Mouse (Mus musculus): ENCODE measurements around the gene Klhl23. TPM values are rescaled to one million over a fixed set of nuclear protein-coding genes. Genes with fewer than 3 reads are reported as not detected.
A peak's percentile ranks its signal among the peaks of the same experiment; 100 is the strongest.

Klhl23 gene
- polyA plus RNA-seq, 1 experiment from 2014 or later = 120 TPM

DNA sequence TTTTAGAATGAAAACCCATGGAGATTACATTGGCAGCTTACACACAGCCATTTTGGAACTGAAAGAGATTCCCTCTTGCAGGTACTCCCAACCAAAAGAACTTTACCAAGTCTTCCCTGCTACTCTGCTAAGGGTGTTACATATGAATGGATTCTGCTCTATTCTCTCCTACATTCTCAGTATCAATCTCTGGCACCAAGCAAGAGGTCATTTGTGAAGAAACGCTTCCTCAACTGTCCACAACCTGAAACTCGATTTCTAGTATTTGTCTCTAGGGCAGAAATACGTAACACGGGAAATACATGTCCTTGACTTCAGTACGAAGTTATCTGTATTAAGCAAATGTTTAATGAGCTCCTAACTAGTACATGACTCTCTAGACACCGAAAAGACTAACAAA is 62.8 kb downstream of the Klhl23 start:
- Histone ChIP-seq H3K4me1 (ENCODE audit: control insufficient read depth, insufficient read depth, low read length) (0 out of 2 replicates have a peak, but pooled peaks cover 4% of the 10 kb centered on the region), H3K4me2 (ENCODE audit: low read depth, low read length) (peak overlapping the region; percentile 61), H3K4me3 (ENCODE audit: low read depth, low read length) (peak overlapping the region; percentile 52), H3K27me3 (ENCODE audit: control insufficient read depth, insufficient read depth, low read length) (no peaks in the 10 kb centered on the region), H3K9ac (replicated peaks; ENCODE audit: low read depth, low read length) (peak overlapping the region; percentile 59), H3K27ac (ENCODE audit: low read depth, low read length) (no peak overlapping the region), H3K36me3 (ENCODE audit: control insufficient read depth, insufficient read depth, low read length) (no peaks in the 10 kb centered on the region), H3K9me3 (ENCODE audit: control insufficient read depth, low read length) (no peaks in the 10 kb centered on the region)
- 65% methylated on average over 6 of the region's 6 CpGs for WGBS
- ATAC-seq (ENCODE audit: low read depth) = no peak

- Histone ChIP-seq H3K4me2 (ENCODE audit: low read depth, low read length) (peak overlapping the region; percentile 61), H3K27ac (ENCODE audit: low read depth, low read length) (0 out of 2 replicates have a peak overlapping the region, but pooled peaks have one; percentile 24), H3K4me3 (ENCODE audit: low read depth, low read length) (peak overlapping the region; percentile 52), H3K4me1 (ENCODE audit: control insufficient read depth, insufficient read depth, low read length) (0 out of 2 replicates have a peak, but pooled peaks cover 4% of the 10 kb centered on the region), H3K36me3 (ENCODE audit: control insufficient read depth, insufficient read depth, low read length) (no peaks in the 10 kb centered on the region), H3K27me3 (ENCODE audit: control insufficient read depth, insufficient read depth, low read length) (no peaks in the 10 kb centered on the region), H3K9me3 (ENCODE audit: control insufficient read depth, low read length) (no peaks in the 10 kb centered on the region), H3K9ac (replicated peaks; ENCODE audit: low read depth, low read length) (peak overlapping the region; percentile 59)
- ATAC-seq (ENCODE audit: low read depth) = peak; percentile 39; the same call in 1 of the 2 replicates
- 8% methylated on average over 12 of the region's 12 CpGs for WGBS
Measured at GRCm38 (mm10) chr2:69885050-69885449, 63.3 kb downstream of the Klhl23 start.

- Histone ChIP-seq H3K9ac (replicated peaks; ENCODE audit: low read depth, low read length) (peak within 1 kb of the TSS; percentile 59), H3K9me3 (ENCODE audit: control insufficient read depth, low read length) (no peaks in the 10 kb centered on the region), H3K27ac (ENCODE audit: low read depth, low read length) (0 out of 2 replicates have a peak within 1 kb of the TSS, but pooled peaks have one; percentile 24), H3K4me3 (ENCODE audit: low read depth, low read length) (peak within 1 kb of the TSS; percentile 52), H3K4me1 (ENCODE audit: control insufficient read depth, insufficient read depth, low read length) (0 out of 2 replicates have a peak, but pooled peaks cover 4% of the 10 kb centered on the region), H3K27me3 (ENCODE audit: control insufficient read depth, insufficient read depth, low read length) (no peaks in the 10 kb centered on the region), H3K4me2 (ENCODE audit: low read depth, low read length) (peak within 1 kb of the TSS; percentile 61), H3K36me3 (ENCODE audit: control insufficient read depth, insufficient read depth, low read length) (no peaks in the 10 kb centered on the region)
- 2% methylated on average over 45 of the region's 45 CpGs for WGBS
- ATAC-seq (ENCODE audit: low read depth) = peak; percentile 97
Measured at GRCm38 (mm10) chr2:69885451-69886305, 63.9 kb downstream of the Klhl23 start, which contains the start of gene Mettl5. Gene Mettl5 (minus strand): TSS chr2:69885615.

Other genes starting within 250 kb of the Klhl23 start
- gene Lrp2, start 235.9 kb upstream of the Klhl23 start, polyA plus RNA-seq (2014; fragmentation: Nextera tagmentation; extraction: Ambion mirVana) = 0.90 and 1.8 TPM in 2 replicates
- 31.2 and 31.9 TPM in 2 replicates for gene Bbs5, start 174.8 kb upstream of the Klhl23 start, polyA plus RNA-seq (2014; fragmentation: Nextera tagmentation; extraction: Ambion mirVana)
- gene Klhl41, start 151.8 kb upstream of the Klhl23 start, polyA plus RNA-seq (2014; fragmentation: Nextera tagmentation; extraction: Ambion mirVana) = 0.39 and 0.40 TPM in 2 replicates
- gene Fastkd1, start 108.4 kb upstream of the Klhl23 start, polyA plus RNA-seq (2014; fragmentation: Nextera tagmentation; extraction: Ambion mirVana) = 20.5 and 21.3 TPM in 2 replicates
- 92.3 and 111 TPM in 2 replicates for gene Ppig, start 99.4 kb upstream of the Klhl23 start, polyA plus RNA-seq (2014; fragmentation: Nextera tagmentation; extraction: Ambion mirVana)
- 2.3 and 3.3 TPM in 2 replicates for gene Ccdc173, start 32.4 kb upstream of the Klhl23 start, polyA plus RNA-seq (2014; fragmentation: Nextera tagmentation; extraction: Ambion mirVana)
- gene Phospho2, start 32.3 kb upstream of the Klhl23 start, polyA plus RNA-seq (2014; fragmentation: Nextera tagmentation; extraction: Ambion mirVana) = 38.2 and 41.9 TPM in 2 replicates
- 248 and 276 TPM in 2 replicates for gene Ssb, start 39.6 kb downstream of the Klhl23 start, polyA plus RNA-seq (2014; fragmentation: Nextera tagmentation; extraction: Ambion mirVana)
- gene Mettl5, start 63.7 kb downstream of the Klhl23 start, polyA plus RNA-seq (2014; fragmentation: Nextera tagmentation; extraction: Ambion mirVana) = 32.3 and 35.9 TPM in 2 replicates
- 25.5 and 28.7 TPM in 2 replicates for gene Ubr3, start 75.3 kb downstream of the Klhl23 start, polyA plus RNA-seq (2014; fragmentation: Nextera tagmentation; extraction: Ambion mirVana)
- 0.17 and 0.21 TPM in 2 replicates for gene Myo3b, start 217.2 kb downstream of the Klhl23 start, polyA plus RNA-seq (2014; fragmentation: Nextera tagmentation; extraction: Ambion mirVana)

Measured in neural tube, embryonic 14.5 days (tissue).